Mouse (Mus musculus): ENCODE measurements around the gene Myo1h. TPM values are rescaled to one million over a fixed set of nuclear protein-coding genes. Genes with fewer than 3 reads are reported as not detected.

Myo1h gene
- polyA plus RNA-seq, 1 experiment from 2014 or later, result 5.4 TPM

GRCm38 (mm10) chr5:114378177-114378920, 89.4 kb downstream of the Myo1h start:
- Histone ChIP-seq H3K4me3 (ENCODE audit: low read length) (peak overlapping the region; percentile 62), H3K4me2 (ENCODE audit: low read depth, low read length) (peak overlapping the region; percentile 85), H3K4me1 (replicated peaks; ENCODE audit: control insufficient read depth, insufficient read depth, low read length) (peaks cover 66% of the 10 kb centered on the region), H3K27me3 (ENCODE audit: control insufficient read depth, insufficient read depth, low read depth, low read length) (no peaks in the 10 kb centered on the region), H3K36me3 (ENCODE audit: control insufficient read depth, insufficient read depth, low read length) (peaks cover 18% of the 10 kb centered on the region), H3K9me3 (ENCODE audit: control insufficient read depth, low read length) (no peaks in the 10 kb centered on the region), H3K27ac (ENCODE audit: low read length) (peak overlapping the region; percentile 89), H3K9ac (ENCODE audit: low read length) (peak overlapping the region; percentile 85)
- no peak for ATAC-seq (ENCODE audit: low read depth)
- WGBS, result 29% methylated on average over 10 of the region's 10 CpGs

DNA sequence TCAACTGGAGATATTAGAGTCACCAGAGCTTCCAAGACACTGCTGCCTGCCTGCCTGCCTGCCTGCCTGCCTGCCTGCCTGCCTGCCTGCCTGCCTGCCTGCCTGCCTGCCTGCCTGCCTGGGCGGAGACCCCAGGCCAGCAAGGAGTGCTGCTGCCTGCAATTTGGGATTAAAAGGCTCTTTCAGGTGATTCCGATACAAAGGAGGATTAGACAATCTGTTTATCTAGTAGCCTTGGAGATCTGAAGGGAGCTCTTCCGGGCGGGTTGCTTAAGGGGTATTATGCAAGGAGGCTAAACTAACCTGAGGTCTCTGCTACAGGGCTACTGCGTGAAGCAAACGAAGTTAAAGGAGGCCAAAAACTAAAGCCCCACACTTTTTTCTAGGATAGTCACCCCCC, 90.0 kb downstream of the Myo1h start:
- H3K4me3 ChIP-seq (ENCODE audit: low read length), result peak overlapping the region; percentile 62
- H3K4me1 ChIP-seq (replicated peaks; ENCODE audit: control insufficient read depth, insufficient read depth, low read length), result peaks cover 63% of the 10 kb centered on the region
- H3K4me2 ChIP-seq (ENCODE audit: low read depth, low read length), result peak overlapping the region; percentile 85
- ATAC-seq (ENCODE audit: low read depth), result no peak
- no peaks in the 10 kb centered on the region for H3K27me3 ChIP-seq (ENCODE audit: control insufficient read depth, insufficient read depth, low read depth, low read length)
- H3K27ac ChIP-seq (ENCODE audit: low read length), result peak overlapping the region; percentile 89
- no peaks in the 10 kb centered on the region for H3K9me3 ChIP-seq (ENCODE audit: control insufficient read depth, low read length)
- peak overlapping the region; percentile 85 for H3K9ac ChIP-seq (ENCODE audit: low read length)
- 18% methylated on average over 6 of the region's 6 CpGs for WGBS
- peaks cover 13% of the 10 kb centered on the region for H3K36me3 ChIP-seq (ENCODE audit: control insufficient read depth, insufficient read depth, low read length)

GRCm38 (mm10) chr5:114379763-114380162, 90.8 kb downstream of the Myo1h start:
- peak overlapping the region; percentile 89 for H3K27ac ChIP-seq (ENCODE audit: low read length)
- peaks cover 9% of the 10 kb centered on the region; the same call in 1 of the 2 replicates for H3K36me3 ChIP-seq (ENCODE audit: control insufficient read depth, insufficient read depth, low read length)
- no peaks in the 10 kb centered on the region for H3K27me3 ChIP-seq (ENCODE audit: control insufficient read depth, insufficient read depth, low read depth, low read length)
- peak; percentile 26 for ATAC-seq (ENCODE audit: low read depth)
- no peaks in the 10 kb centered on the region for H3K9me3 ChIP-seq (ENCODE audit: control insufficient read depth, low read length)
- H3K9ac ChIP-seq (ENCODE audit: low read length), result peak overlapping the region; percentile 85
- H3K4me2 ChIP-seq (ENCODE audit: low read depth, low read length), result peak overlapping the region; percentile 85
- peak overlapping the region; percentile 62 for H3K4me3 ChIP-seq (ENCODE audit: low read length)
- WGBS, result under 1% methylated on average over 20 of the region's 20 CpGs
- peaks cover 54% of the 10 kb centered on the region for H3K4me1 ChIP-seq (replicated peaks; ENCODE audit: control insufficient read depth, insufficient read depth, low read length)

DNA sequence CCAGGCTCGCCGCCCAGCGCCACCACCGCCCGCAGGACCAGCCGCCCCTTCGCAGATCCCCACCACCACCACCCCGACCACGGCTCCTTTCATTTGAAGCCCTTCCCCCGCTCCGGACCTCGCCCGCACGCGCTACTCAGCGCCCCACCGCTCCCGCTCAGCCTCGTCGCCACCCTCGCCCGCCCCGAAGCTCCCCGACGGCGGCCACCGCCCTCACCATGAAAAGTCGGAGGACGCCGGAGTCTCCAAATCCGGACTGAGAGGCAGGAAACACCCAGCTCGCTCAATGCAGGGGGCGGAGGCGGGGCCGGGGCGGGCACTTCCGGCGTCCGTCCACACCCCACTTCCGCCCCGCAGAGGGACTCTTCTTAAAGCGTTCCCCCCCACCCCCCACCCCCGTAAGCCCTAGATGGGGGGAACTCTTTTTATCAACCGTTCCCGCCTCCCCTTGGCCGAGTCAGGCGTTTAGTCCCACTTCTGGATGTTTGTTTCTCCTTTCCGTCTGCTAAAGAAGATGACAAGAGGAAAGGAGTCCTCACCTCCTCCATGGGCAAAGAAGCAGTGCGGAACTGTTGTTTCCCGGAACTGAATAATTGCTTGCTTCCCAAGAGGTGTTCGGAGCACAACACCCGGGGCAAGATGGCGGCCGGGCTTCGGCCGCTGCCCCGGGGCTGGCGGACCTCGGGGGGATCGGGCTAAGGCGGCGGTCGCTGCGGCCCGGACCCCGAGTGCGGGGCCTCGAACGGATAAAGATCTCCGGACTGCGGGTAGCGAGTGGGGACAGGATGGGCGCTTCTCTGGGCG, 91.4 kb downstream of the Myo1h start, which contains the start of the genes Kctd10 and Ube3b:
TSS of gene Kctd10 (minus strand) at position 300 of the 804 bp plus-strand sequence.
TSS of gene Ube3b (plus strand) at position 399 of the 804 bp plus-strand sequence.
- no peaks in the 10 kb centered on the region for H3K27me3 ChIP-seq (ENCODE audit: control insufficient read depth, insufficient read depth, low read depth, low read length)
- WGBS, result under 1% methylated on average over 73 of the region's 74 CpGs
- H3K36me3 ChIP-seq (ENCODE audit: control insufficient read depth, insufficient read depth, low read length), result peaks cover 14% of the 10 kb centered on the region
- peak within 1 kb of the TSS; percentile 62 for H3K4me3 ChIP-seq (ENCODE audit: low read length)
- H3K27ac ChIP-seq (ENCODE audit: low read length), result peak within 1 kb of the TSS; percentile 89
- H3K4me2 ChIP-seq (ENCODE audit: low read depth, low read length), result peak within 1 kb of the TSS; percentile 85
- H3K4me1 ChIP-seq (replicated peaks; ENCODE audit: control insufficient read depth, insufficient read depth, low read length), result peaks cover 48% of the 10 kb centered on the region
- peak; percentile 94 for ATAC-seq (ENCODE audit: low read depth)
- no peaks in the 10 kb centered on the region for H3K9me3 ChIP-seq (ENCODE audit: control insufficient read depth, low read length)
- H3K9ac ChIP-seq (ENCODE audit: low read length), result peak within 1 kb of the TSS; percentile 85

DNA sequence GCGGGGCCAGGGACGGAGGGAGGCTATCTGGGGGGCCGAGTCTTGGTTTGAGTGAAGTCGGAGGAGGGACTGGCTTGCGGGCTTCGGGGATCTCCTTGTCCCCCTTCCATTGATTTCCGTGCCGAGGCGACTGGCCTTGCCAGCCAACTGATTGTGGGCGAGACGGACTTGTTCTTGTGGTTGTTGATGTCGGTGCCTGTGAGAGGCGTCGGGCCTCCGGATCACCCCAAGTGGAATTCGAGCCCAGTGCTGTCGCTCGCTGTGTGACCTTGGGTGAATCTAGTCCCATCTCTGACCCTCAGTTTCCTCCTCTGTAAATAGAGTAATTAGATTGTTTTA, 92.0 kb downstream of the Myo1h start:
- Histone ChIP-seq H3K9me3 (ENCODE audit: control insufficient read depth, low read length) (no peaks in the 10 kb centered on the region), H3K36me3 (ENCODE audit: control insufficient read depth, insufficient read depth, low read length) (peaks cover 19% of the 10 kb centered on the region), H3K4me3 (ENCODE audit: low read length) (peak overlapping the region; percentile 62), H3K4me1 (replicated peaks; ENCODE audit: control insufficient read depth, insufficient read depth, low read length) (peaks cover 43% of the 10 kb centered on the region), H3K4me2 (ENCODE audit: low read depth, low read length) (peak overlapping the region; percentile 66), H3K27me3 (ENCODE audit: control insufficient read depth, insufficient read depth, low read depth, low read length) (no peaks in the 10 kb centered on the region), H3K27ac (ENCODE audit: low read length) (peak overlapping the region; percentile 89), H3K9ac (ENCODE audit: low read length) (peak overlapping the region; percentile 85)
- WGBS, result 0% methylated on average over 18 of the region's 18 CpGs
- no peak for ATAC-seq (ENCODE audit: low read depth)

GRCm38 (mm10) chr5:114383184-114383904, 94.4 kb downstream of the Myo1h start:
- Histone ChIP-seq H3K27ac (ENCODE audit: low read length) (no peak overlapping the region), H3K4me3 (ENCODE audit: low read length) (no peak overlapping the region), H3K9ac (ENCODE audit: low read length) (no peak overlapping the region), H3K4me2 (ENCODE audit: low read depth, low read length) (no peak overlapping the region), H3K9me3 (ENCODE audit: control insufficient read depth, low read length) (no peaks in the 10 kb centered on the region), H3K36me3 (ENCODE audit: control insufficient read depth, insufficient read depth, low read length) (peaks cover 36% of the 10 kb centered on the region), H3K27me3 (ENCODE audit: control insufficient read depth, insufficient read depth, low read depth, low read length) (no peaks in the 10 kb centered on the region), H3K4me1 (replicated peaks; ENCODE audit: control insufficient read depth, insufficient read depth, low read length) (peaks cover 19% of the 10 kb centered on the region)
- 65% methylated on average over 9 of the region's 9 CpGs for WGBS
- ATAC-seq (ENCODE audit: low read depth), result no peak

DNA sequence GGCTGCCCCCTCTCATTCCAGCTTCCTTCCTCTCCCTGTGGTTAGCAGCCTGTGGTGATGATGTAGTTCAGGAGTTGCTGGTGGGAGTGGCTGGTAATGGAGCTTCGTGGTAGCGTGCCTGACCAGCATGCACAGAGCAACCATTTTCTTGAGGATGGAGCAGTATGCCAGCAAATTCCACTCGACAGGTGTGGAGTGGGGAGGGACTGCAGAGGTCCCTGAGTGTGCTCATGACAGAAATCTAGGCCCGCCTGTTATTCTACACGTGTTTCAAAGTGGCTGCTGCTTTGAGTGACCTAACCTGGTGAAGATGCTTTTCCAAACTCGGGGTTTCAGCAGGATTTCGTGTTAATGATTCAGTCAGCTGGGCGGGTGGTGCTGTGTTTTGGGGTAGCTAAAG, 95.5 kb downstream of the Myo1h start:
- no peak for ATAC-seq (ENCODE audit: low read depth)
- Histone ChIP-seq H3K36me3 (ENCODE audit: control insufficient read depth, insufficient read depth, low read length) (peaks cover 47% of the 10 kb centered on the region), H3K4me3 (ENCODE audit: low read length) (no peak overlapping the region), H3K27ac (ENCODE audit: low read length) (no peak overlapping the region), H3K27me3 (ENCODE audit: control insufficient read depth, insufficient read depth, low read depth, low read length) (no peaks in the 10 kb centered on the region), H3K9me3 (ENCODE audit: control insufficient read depth, low read length) (no peaks in the 10 kb centered on the region), H3K4me1 (replicated peaks; ENCODE audit: control insufficient read depth, insufficient read depth, low read length) (peaks cover 13% of the 10 kb centered on the region), H3K4me2 (ENCODE audit: low read depth, low read length) (no peak overlapping the region), H3K9ac (ENCODE audit: low read length) (no peak overlapping the region)
- 87% methylated on average over 8 of the region's 8 CpGs for WGBS

DNA sequence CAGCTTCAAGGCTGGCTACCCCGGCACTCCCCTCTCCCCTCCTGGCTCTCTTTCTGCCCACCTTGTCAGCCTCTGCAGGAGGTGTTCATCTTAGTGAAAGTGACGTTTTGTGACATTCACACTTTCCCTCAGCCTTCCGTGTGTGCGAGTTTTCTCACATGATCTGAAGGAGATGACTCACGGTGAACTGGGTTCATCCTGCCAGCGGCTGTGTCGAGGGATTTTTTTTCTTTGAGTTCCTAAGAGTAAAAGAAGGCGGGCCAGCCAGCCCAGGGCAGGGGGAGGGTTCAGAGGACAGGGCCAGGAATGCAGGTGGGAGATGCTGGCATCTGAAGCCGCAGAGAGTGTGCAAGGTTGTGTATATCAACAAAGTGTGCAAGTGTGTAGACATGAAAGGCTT, 104.2 kb downstream of the Myo1h start:
- ATAC-seq (ENCODE audit: low read depth), result no peak
- no peaks in the 10 kb centered on the region for H3K4me1 ChIP-seq (replicated peaks; ENCODE audit: control insufficient read depth, insufficient read depth, low read length)
- WGBS, result 72% methylated on average over 9 of the region's 9 CpGs

DNA sequence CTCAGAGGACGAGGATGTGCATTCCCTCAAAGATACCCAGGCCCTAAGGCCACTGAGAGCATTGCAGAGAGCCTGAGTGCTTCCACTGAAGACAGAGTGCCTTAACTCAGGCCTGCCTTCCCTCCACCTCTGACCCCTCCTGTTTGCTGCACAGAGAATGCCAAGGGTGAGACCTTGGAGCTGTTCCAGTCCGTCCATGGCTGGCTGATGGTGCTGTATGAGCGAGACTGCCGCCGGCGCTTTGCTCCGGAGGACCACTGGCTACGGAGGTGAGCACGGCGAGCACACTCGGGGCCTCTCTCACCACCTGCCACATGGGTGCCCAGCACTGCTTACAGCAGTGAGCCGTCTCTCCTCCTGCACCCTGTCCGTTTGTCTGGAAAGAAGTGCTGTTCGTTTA, 117.6 kb downstream of the Myo1h start:
- no peak for ATAC-seq (ENCODE audit: low read depth)
- H3K4me3 ChIP-seq (ENCODE audit: low read length), result no peak overlapping the region
- peaks cover 90% of the 10 kb centered on the region for H3K36me3 ChIP-seq (ENCODE audit: control insufficient read depth, insufficient read depth, low read length)
- no peaks in the 10 kb centered on the region for H3K27me3 ChIP-seq (ENCODE audit: control insufficient read depth, insufficient read depth, low read depth, low read length)
- 82% methylated on average over 14 of the region's 14 CpGs for WGBS
- H3K27ac ChIP-seq (ENCODE audit: low read length), result no peak overlapping the region
- H3K4me1 ChIP-seq (replicated peaks; ENCODE audit: control insufficient read depth, insufficient read depth, low read length), result peaks cover 3% of the 10 kb centered on the region; the same call in 1 of the 2 replicates
- H3K4me2 ChIP-seq (ENCODE audit: low read depth, low read length), result no peak overlapping the region
- H3K9ac ChIP-seq (ENCODE audit: low read length), result no peak overlapping the region
- H3K9me3 ChIP-seq (ENCODE audit: control insufficient read depth, low read length), result no peaks in the 10 kb centered on the region

More for the DNA sequence above, 104.2 kb downstream of the Myo1h start:
- no peaks in the 10 kb centered on the region for H3K27me3 ChIP-seq (ENCODE audit: control insufficient read depth, insufficient read depth, low read depth, low read length)
- peaks cover 56% of the 10 kb centered on the region for H3K36me3 ChIP-seq (ENCODE audit: control insufficient read depth, insufficient read depth, low read length)
- H3K27ac ChIP-seq (ENCODE audit: low read length), result no peak overlapping the region
- no peak overlapping the region for H3K4me3 ChIP-seq (ENCODE audit: low read length)
- H3K4me2 ChIP-seq (ENCODE audit: low read depth, low read length), result no peak overlapping the region
- no peak overlapping the region for H3K9ac ChIP-seq (ENCODE audit: low read length)
- no peaks in the 10 kb centered on the region for H3K9me3 ChIP-seq (ENCODE audit: control insufficient read depth, low read length)

Measured in lung, embryonic 16.5 days (tissue).